Mouse (Mus musculus): ENCODE data around the gene Tshb.

Gene Tshb

DNA sequence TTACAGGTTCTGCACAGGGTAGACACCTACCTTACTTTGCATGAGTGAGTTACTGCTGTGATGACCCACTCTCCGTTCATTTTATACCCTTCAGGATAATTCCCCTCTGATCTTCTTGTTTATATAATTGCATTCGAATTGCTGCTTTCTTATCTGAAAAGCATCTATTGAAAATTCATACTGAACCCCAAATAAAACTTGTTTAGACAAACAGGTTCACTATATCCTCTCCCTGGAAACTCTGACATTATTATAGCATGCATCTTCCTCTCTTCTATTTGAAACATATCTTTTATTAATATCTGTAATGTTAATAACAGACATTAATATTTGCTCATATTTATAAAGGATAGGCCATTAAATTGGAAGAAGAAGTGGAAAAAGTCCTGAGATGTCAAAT lies at the start of gene Tshb:
TSS of gene Tshb (minus strand) at position 101 of the 400 bp plus-strand sequence.
- DNase-seq, result no peak

DNA sequence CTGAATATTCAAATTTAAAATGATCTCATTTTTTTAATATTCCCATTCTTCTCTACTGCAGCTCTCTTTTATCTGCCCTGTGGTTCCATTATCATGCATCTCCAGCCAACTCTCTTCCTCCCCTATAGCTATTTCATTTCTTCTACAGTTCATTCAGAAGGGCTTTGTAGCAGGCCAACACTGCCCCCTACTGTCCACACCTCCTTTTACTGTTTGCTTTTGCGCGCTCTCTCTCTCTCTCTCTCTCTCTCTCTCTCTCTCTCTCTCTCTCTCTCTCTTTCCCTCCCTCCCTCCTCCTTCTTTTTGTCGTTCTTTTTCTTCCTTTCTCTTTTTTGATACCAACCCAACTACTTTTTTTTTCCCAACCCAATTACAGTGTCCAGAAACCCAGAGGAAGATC lies 21.4 kb upstream of the Tshb start:
- peak; percentile 66 for DNase-seq

DNA sequence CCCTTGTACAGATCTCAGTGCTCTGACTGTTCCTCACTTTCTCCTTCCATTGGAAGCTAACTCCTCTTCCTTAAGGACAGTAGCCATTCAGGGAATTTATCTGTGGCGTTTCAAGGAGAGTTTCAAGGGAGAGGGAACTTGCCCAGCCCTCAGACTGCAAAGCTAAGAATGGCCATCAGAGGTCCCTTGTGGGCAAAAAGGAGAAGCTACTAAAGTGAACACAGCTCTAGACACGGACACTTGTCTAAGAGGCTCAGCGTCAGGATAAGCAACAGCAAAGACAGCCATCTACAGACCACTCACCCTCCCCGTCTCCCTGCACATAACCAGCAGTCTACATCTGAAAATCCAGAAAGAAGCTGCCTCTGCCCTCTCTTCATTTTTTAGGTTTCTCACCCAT lies 4.9 kb upstream of the Tshb start:
- DNase-seq, result no peak

DNA sequence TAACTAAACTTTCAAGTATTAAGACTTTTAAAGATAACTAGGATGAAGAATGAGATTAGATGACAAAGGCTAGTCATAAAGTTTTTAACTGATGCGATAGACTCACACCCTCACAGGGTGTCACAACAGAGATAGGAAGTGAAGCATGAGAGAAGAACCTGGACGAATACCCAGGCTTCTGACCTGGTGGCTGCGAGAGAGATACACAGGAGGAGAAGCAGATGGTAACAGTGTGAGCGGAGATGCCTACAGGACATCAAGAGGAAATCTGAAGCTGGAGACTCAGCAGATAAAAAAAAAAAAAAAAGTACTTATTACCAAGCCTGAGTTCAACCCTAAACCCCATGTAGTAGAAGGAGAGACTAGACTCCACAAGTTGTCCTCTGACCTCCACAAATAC lies 9.5 kb downstream of the Tshb start:
- no peak for DNase-seq

DNA sequence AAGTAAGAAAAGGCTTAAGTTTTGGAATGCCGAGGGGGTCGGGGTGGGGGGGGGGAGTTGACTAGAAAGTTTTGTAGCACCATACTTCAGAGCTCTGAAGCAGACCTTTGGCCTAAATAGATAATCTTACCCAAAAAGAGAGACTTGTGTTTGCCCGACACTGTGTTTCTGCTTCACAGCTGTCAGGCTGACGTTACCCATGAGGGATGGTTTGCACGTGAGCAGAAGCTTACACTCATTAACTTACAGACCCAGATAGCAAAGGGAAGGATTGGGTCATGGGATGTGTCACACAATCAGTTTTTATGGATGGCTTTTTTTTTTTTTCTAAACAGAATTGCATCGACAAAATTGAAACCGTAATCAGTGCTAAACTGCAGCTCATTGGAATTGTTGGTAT lies 17.7 kb downstream of the Tshb start:
- DNase-seq, result no peak

DNA sequence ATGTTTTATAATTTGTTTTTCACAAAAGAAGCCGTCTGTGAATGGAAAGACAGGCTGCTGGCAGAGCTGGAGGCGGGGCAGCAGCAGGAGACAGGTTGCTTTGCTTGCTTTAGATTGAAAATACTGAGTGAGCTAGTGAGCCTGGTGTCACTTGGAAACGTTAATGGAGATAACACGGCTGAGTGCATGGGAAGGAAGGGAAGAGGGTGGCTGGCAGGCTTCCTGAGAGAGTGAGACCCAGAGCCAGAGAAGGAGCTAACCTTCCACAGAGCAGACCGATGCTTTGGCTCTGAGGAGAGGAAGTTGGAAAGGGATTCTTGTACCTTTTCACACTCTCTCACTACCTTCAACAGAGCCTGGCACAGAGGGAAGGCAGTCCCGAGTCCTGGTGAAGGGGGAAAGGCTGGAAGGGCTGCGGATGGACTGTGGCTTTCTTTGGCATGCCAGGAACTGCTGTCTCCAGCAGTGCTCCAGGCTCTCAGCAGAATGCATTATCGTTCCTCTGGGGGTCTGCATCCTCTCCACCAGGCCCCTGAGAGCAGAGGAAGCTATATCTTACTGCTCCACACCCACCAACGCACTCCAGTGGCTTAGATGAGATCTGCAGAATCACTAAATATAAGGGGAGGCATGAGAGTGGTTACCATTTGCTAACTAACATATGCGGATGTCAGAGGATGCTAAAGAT lies 18.7 kb downstream of the Tshb start:
- DNase-seq, result no peak

DNA sequence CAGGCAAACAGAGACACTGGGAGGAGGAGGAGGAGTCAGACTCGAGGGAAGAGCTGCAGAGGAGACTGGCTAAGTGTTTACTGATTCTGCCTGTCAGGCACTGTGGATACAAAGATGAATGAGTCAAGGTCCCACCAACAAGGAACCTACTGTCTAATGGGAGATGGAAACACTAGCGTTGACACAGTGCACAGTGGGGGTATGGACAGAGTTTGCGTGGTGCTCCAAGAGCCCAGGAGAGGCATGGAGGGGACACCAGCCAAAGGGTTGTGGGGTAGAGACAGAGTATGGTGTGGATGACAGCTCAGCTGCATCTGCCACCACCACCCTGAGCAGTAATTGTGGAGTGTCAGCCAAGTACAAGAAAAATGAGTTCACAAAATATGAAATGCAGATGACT lies 20.1 kb downstream of the Tshb start:
- no peak for DNase-seq

DNA sequence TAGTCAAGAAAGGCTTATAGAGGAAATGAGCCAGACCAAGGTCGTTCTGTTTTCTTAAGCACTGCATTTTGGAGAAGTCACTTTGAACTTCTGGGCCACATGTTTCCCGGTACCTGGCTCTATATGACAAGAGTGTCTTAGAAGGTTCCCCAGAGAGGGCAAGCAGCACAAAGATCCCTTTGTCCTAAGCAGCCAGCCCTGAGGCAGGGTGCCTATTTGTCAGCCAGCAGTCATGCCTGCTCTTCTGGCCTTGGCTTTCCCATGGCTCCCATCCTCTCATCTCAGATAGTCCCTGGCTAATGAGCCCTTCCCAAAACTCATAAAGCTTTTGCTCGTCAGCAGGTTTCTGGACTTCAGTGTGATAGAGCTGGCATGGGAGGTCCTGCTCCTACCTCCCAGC lies 22.3 kb downstream of the Tshb start:
- no peak for DNase-seq

DNA sequence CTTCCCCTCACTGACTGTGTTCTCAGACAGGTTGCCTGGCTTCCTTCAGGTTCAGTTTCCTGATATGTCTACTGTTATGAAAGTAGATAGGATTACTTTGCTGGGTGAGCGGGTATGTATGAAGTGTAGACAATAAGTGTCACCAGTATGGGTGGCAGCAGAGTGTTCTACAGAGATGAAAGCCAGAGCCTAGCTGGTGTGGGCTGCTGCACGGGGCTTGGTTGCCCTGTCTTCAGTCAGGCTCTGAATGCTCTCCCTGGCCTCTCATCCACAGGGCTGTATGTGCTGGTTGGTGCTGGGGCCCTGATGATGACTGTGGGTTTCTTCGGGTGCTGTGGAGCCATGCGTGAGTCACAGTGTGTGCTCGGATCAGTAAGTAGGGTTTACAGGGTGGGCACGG lies 25.5 kb downstream of the Tshb start:
- DNase-seq, result no peak

DNA sequence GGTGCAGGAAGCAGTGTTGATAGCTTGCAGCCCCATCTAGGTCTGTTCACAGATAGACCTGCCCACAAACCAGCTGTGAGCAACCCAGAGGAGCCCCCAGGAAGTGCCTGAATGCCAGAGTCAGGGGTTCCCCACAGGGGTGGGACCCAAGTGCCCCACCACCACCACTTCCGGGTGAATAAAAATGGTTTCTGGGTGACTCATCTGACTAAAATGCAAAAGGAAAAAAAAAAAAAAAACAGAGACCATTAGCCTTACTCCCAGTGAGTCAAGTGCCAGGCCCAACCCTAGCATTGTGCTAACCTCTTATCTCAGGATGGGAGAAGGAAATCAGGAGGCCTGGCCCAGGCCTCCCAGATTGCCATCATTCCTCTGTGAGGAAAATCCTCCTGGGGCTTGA lies 26.7 kb downstream of the Tshb start:
- no peak for DNase-seq

DNA sequence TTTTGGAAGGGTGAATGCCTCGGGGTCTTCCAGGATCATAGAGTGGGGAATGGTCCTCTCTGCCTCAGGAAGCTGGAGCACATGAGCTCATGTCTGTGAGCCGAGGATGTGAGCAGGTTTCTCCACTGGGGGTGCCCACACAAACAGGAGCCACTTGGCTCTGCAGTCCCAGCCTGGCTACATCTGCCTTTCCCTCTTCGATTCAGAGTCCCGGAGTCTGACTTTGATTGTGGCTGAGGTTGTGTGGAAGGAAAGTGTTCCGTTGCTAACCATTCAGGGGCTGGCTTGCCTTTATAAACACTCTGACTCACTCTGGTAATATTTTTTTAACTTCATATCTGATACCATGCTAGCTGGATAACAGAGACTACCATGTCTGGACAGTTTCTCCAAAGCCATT lies 30.1 kb downstream of the Tshb start:
- no peak for DNase-seq

DNA sequence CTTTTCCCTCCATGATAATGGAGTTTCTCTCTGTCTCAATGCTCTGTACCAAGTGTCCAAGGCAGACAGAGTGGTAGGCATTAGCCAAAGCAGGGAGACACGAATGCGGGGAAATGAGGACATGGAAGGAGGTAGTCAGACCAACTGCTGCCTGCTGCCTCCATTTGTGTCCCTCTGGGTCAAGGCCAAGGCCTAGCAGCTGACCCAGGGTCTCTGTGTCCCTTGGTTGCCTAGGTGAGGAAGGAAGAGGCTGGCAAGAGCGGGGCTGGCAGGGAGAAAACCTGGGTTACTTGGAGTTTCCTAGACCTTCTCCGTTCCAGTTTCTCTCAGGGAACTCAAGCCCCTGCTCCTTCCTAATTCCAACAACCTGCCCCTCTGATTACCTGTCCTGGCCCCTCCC lies 30.5 kb downstream of the Tshb start:
- no peak for DNase-seq

DNA sequence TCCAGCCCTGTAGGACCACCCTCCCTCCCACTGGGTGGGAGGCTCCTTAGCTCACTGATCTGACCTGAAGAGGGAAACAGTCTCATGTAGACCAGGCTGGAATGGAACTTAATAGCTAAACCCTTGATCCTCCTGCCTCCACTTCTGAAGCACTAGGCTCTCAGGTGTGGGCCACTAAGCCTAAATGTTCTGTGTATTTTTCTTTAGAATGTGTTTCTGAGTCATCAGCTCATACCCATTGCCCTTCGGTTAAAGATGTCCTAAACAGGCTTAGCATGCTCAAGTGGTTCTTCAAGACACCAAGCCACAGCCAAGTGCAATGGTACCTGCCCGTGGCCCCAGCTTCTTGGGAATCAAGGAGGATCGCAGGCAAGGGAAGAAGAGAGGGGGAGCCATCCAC lies 31.0 kb downstream of the Tshb start:
- no peak for DNase-seq

DNA sequence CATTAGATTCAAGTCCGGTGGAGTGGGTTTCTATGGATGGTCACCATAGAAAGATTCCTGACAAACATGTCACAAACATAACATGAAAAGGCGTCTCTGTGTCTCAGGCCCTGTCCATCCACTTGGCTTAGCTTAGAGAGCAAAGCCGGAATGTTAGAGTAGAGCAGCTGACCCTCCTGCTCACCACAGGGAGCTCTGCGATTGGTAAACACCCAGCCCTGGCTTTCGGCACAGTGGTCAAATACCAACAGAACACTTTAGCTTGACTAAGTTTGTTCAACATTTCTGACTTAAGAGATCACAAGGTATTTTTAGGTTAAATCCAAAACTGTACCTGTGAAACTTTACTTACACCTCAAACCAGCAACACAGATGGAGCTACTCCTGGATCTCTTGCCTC lies 31.4 kb downstream of the Tshb start:
- DNase-seq, result no peak

DNA sequence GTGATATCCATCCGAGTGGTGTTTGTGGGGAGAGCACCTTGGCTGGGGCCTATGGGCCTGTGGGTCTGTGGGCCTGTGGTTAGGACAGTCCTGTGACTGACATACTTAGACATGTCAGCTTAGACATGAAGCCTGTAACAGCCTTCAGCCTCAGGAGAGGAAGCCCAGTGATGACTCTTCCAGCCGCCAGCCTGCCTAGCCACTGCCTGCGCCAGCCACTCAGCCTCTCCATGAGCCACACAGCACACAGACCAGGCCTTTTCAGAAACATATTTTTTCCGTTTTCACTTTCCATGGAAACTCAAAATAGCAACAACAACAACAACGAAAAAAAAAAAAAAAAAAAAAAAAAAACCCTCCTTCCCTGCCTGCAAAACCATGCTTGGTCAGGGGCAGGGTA lies 33.8 kb downstream of the Tshb start:
- no peak for DNase-seq

DNA sequence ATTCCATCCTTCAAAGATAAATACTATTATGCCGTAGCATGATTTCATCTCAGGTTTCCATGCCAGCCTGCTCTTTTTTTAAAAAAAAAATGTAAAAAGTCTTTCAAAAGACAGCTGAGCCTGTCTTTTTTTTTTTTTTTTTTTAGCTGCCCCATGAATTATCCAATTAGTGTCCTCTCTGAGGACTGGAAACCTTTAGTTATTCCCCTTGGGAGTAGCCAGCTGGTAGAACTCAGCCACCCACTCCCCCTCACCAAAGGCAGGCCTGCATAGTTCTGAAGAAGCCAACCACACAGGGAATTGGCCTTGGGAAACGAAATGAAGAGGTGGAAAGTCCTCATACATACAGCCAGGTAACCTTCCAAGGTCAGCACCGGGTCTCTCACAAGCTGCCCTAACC lies 34.5 kb downstream of the Tshb start:
- no peak for DNase-seq

DNA sequence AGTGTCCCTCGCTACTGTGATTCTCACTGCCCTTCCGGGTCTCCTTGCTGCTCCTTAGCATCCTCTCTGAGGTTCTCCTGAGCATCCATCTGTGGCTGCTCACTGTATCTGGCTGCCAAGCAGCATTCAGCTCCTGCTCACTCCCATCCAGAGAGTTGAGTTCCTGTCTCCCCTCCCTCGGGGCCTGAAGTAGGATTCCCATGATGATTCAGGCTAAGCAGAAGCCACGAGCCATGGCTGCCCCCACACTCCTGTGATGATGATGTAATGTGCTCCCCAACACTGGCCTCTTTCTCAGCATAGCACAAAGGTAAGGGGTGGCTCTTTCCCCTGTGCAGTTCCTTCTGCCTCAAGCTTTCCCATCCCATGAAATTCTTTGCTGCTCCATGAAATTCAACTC lies 36.3 kb downstream of the Tshb start:
- no peak for DNase-seq

DNA sequence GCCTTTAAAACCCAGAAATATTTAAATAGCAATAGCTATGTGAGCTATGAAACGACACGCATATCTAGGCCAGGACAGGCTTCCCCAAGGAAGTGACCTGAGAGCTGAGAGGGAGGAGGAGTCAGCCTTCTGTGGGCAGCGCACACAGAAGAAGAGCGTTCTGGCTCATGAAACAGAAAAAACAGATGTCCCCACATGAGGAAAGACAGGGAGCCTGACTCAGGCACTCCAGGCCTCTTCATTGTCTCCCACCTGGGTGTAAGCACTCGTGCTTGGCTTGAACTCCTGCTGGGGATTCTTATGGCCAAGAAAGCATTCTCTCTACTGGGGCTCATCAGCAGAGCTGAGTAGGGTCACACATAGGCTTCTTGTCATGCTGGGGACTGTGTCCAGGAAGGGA lies 37.9 kb downstream of the Tshb start:
- DNase-seq, result no peak

DNA sequence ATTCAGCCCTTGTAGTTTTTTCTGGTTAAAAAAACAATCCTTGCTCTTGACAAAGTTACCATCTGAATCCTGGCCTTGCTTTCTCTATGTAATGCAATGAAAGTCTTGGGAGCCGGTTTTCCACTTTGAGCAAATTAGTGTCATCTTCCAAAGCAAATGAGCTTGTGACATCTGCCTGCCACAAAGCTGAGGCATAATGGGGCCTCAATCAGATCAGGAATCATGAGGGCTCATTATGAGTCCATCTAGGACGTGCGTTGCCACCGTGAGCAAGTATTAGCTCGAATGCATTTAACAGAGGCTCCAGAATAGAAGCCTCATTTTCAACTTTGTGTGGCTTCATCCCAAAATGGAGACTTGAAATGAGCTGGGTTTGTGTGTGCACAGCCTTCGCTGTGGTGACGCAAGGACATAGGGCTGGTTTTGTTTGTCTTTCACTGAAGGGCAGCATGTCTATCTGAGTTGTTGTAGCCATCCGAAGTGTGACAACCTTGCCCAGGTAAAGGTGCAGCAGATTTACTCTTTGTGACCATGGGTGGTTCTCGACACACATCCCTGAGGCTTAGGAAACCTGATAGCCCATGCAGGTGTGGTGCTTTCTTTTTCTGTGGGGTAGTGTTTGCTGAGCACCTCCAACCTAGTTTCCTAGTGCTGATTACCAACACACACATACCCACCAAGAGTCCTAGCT lies 38.6 kb downstream of the Tshb start:
- no peak for DNase-seq

DNA sequence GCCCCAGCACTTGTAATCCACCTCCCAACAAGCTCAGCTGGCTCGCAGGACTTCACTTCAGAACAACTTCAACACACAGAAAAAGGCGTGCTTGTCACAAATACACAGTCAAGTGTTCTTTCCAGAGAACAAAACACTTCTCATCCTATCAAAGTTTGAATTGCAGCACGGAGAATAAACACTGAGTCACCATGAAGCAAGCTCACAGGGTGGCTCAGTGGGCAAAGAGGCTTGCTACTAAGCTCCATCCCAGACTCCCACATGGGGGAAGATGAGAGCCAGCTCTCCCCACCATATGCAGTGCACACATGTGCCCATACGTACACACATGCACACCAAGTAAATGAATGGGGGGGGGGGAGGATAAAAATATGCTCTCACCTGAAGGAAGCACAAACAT lies 39.3 kb downstream of the Tshb start:
- DNase-seq, result no peak

DNA sequence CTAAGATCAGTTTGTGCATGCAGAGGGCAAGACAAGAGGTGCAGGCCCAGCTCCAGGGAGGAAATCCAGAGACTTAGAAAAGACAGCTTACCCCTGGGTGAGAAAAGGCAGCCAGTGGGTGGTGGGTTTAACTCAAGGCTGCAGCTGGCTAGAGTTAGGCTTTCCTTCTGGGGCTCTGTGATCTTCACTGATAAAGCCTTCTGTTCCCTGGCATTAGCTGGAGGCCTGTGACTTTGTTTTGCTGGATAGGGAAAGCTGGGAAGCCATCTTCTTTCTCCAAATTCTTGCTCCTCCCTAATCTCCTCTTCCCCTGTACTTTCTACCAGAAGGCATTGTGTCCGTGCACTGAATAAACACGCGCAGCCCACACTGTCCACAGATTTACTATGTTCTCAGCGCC lies 39.8 kb downstream of the Tshb start:
- DNase-seq, result no peak

DNA sequence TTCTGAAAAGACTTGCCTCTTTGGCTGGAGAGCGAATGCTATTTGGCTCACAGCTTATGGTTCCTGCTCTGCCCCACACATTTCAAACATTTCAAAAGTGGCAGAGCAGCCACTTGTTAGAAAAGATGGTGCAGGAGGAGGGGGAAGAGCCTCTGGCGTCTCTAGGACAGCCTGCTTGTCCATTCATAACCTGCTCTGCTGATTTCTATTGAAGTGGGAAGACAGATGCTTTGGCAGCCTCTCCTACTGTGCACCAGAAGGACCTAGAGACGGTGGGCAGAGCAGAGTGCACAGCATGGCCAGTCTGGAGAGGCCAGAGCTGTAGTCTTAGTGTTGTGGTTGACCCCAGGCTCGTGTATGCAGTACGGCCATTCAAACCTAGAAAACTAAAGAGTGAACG lies 43.6 kb downstream of the Tshb start:
- no peak for DNase-seq

DNA sequence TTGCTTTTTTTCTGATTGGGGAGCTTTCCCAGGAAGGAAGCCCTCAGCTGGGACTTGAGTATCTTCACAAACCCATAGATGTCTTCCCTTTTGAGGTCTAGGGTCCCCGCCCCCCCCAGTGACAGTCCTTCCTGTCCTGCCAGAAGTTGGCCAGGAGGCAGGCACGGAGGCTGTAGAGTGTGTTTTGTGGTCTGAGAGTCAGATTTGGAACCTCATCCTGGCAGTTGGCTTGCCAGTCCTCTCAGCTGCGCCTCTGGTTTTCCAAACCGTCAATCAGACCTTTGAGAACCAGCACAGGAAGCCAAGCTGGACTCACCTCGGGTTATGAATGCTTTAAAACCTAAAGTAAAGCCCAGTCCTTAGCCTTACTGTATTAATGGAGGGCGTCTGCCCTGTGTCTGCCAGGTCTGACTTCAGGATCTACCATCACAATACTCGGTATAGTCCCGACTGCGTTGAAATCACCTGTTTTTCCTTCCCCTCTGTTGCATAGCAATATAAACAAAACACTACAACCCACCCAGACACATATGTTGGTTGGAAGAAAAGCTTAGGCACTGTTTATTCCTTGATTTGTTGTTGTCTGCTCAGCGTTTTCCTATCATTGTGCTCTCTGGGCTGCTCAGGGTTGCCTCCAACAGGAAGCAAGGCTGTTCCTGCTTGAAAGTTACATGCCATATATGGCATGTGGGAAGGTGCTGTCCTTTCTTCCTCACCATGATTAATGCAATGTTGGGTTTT lies 44.2 kb downstream of the Tshb start:
- DNase-seq, result peak; percentile 42

DNA sequence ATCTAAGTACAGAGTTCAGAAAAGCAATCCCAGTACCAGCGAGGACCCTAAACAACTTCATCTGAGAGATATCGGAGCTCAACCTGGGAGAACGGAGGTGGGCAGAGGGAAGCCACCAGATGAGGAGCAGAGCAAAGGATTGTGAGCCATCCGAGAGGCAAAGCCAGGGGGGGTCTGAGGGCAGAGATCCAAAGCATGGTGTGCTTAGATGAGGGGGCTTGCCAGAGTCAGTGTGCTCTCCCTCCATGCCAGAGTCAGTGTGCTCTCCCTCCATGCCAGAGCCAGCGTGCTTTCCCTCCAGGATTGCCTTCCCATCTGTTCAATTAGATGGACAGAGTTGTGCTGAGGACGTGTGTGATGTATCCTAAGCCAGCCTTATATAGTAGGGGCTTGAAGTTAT lies 45.4 kb downstream of the Tshb start:
- DNase-seq, result no peak

Measured in liver (tissue).